Mouse (Mus musculus) olfactory bulb, adult 2 months (tissue): ENCODE data around the gene Kcne2.

Experiments
- CTCF ChIP-seq: fragments of 200-500 bp; IDR thresholded peaks from 2 replicates; pipeline ENCODE4 v1.5.1; 2012; ENCODE audit warnings: low read depth, mild to moderate bottlenecking, low read length, moderate library complexity; ENCODE audit not compliant: insufficient read depth
- POLR2A ChIP-seq: fragments of 200-500 bp; IDR thresholded peaks from 2 replicates; pipeline ENCODE4 v1.6.1; 2012; ENCODE audit warnings: mild to moderate bottlenecking, low read depth, low read length, moderate library complexity; ENCODE audit not compliant: insufficient read depth

- TF ChIP-seq POLR2A (no peak), CTCF (no peak)
These were observed 42.5 kb upstream of the Kcne2 start for GRCm38 (mm10) chr16:92249681-92250080.
